Mouse (Mus musculus) cerebellum, adult 2 months (tissue): Measurements from ENCODE around the gene Cdkn1c.

Source experiments
- CTCF ChIP-seq: fragments of 200-500 bp; IDR thresholded peaks from 2 replicates; pipeline ENCODE4 v1.5.1; 2011; ENCODE audit warnings: low read depth, mild to moderate bottlenecking, control low read depth, low read length, moderate library complexity, borderline replicate concordance; ENCODE audit not compliant: insufficient read depth
- POLR2A ChIP-seq: fragments of 200-500 bp; IDR thresholded peaks from 2 replicates; pipeline ENCODE4 v1.6.1; 2011; ENCODE audit warnings: low read length, control low read depth, borderline replicate concordance; ENCODE audit not compliant: insufficient read depth

GRCm38 (mm10) chr7:143493616-143494126 is 32.8 kb upstream of the Cdkn1c start:
- TF ChIP-seq POLR2A (no peak), CTCF (no peak)
